Mouse (Mus musculus) ES-E14 (cell line): ENCODE data around the gene Ankrd39. TPM values are rescaled to one million over a fixed set of nuclear protein-coding genes. Genes with fewer than 3 reads are reported as not detected.

Source experiments
- DNase-seq: peaks from one replicate; pipeline ENCODE4 v3.0.0-alpha.2; 2013; ENCODE audit warnings: low read depth, low spot score
- H3K27ac ChIP-seq: 2 replicates; pipeline ENCODE4 v1.5.1; 2012; ENCODE audit warnings: low read depth, mild to moderate bottlenecking, low read length, moderate library complexity, mixed read lengths; ENCODE audit not compliant: poor library complexity, insufficient read depth, severe bottlenecking
- H3K36me3 ChIP-seq: 2 replicates; pipeline ENCODE4 v1.6.1; 2012; ENCODE audit warnings: mild to moderate bottlenecking, low read length, moderate library complexity, mixed read lengths; ENCODE audit not compliant: control insufficient read depth, poor library complexity, insufficient read depth, severe bottlenecking
- H3K4me1 ChIP-seq, 2 experiments: fragments of 150-350 bp in 1 of 2; sonication (generic) in 1 of 2; 2 replicates each; pipeline ENCODE4 v1.6.1; 2012; ENCODE audit warnings: low read length in 2 of 2, mild to moderate bottlenecking in 1 of 2, mixed read lengths in 1 of 2; ENCODE audit not compliant: control insufficient read depth in 2 of 2, insufficient read depth in 2 of 2, poor library complexity in 1 of 2
- H3K4me3 ChIP-seq, 2 experiments: fragments of 150-350 bp in 1 of 2; sonication (generic) in 1 of 2; 2 replicates each; pipeline ENCODE4 v1.5.1; 2012; ENCODE audit warnings: low read length in 2 of 2, low read depth in 1 of 2, mild to moderate bottlenecking in 1 of 2, mixed read lengths in 1 of 2; ENCODE audit not compliant: insufficient read depth in 1 of 2, poor library complexity in 1 of 2, severe bottlenecking in 1 of 2
- H3K9ac ChIP-seq: 2 replicates; pipeline ENCODE4 v1.6.1; 2012; ENCODE audit warnings: low read depth, mild to moderate bottlenecking, low read length, mixed read lengths; ENCODE audit not compliant: poor library complexity, insufficient read depth, severe bottlenecking
- H3K9me3 ChIP-seq: fragments of 150-350 bp; sonication (generic); 2 replicates; pipeline ENCODE4 v1.6.1; 2012; ENCODE audit warnings: low read depth, mild to moderate bottlenecking, low read length; ENCODE audit not compliant: control insufficient read depth, insufficient read depth
- CHD2 ChIP-seq: IDR thresholded peaks from 2 replicates; pipeline ENCODE4 v1.6.1; 2014; ENCODE audit warnings: mild to moderate bottlenecking, low read depth, low read length, inconsistent platforms
- HCFC1 ChIP-seq: IDR thresholded peaks from 2 replicates; pipeline ENCODE4 v1.6.1; 2012; ENCODE audit warnings: low read length, inconsistent platforms, borderline replicate concordance; ENCODE audit not compliant: insufficient read depth
- MAFK ChIP-seq: IDR thresholded peaks from 2 replicates; pipeline ENCODE4 v1.6.1; 2014; ENCODE audit warnings: mild to moderate bottlenecking, low read depth, low read length, inconsistent platforms; ENCODE audit not compliant: insufficient read depth
- ZC3H11A ChIP-seq: IDR thresholded peaks from 2 replicates; pipeline ENCODE4 v1.6.1; 2012; ENCODE audit warnings: low read depth, mild to moderate bottlenecking, inconsistent platforms, low read length, borderline replicate concordance
- ZNF384 ChIP-seq: IDR thresholded peaks from 2 replicates; pipeline ENCODE4 v1.6.1; 2012; ENCODE audit warnings: low read depth, low read length, inconsistent platforms
- in situ Hi-C, 2 experiments: fragments of 600-800 bp; cut with MboI; formaldehyde crosslinking; loops; one replicate each; pipeline ENCODE4 v1.15.1; 2025; ENCODE audit warnings: low sequenced_read_pairs in 2 of 2, inconsistent platforms in 1 of 2; ENCODE audit not compliant: unreplicated experiment in 2 of 2
- total RNA-seq: library from RNA; depleted of rRNA; stranded (reverse); fragments of 300-350 nt; gene quantifications from 2 replicates; pipeline ENCODE4 v1.2.3, GENCODE M21; 2012

Gene Ankrd39
- total RNA-seq, 1 experiment: 11.3 TPM

DNA sequence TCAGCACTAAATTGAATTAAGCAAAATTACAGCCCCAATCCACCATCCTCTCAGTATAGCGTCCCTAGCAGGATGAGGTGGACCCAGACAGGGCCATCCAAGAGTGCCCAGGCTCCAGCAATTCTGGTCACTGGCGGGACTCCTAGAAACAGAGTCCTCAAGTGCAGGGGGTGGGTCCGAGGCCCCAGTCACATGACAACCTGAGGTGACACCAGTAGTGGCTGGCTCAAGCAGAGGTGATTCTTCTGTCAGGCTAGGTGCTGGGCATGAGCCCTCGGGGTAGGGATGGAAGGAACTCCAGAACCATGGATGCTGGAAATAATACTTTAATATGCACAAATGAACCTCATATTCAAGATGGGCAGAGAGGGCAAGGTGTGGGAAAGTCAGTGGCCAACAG, 15.1 kb upstream of the Ankrd39 start:
- Histone ChIP-seq H3K9me3 (no peaks in the 10 kb centered on the region), H3K4me3 (no peak overlapping the region), H3K4me1 (peaks cover 0 to 18% of the 10 kb centered on the region in 2 experiments; a peak in 1 of 4 replicates), H3K36me3 (no peaks in the 10 kb centered on the region), H3K9ac (no peak overlapping the region), H3K27ac (no peak overlapping the region)
- in situ Hi-C loops: no loop called here
- DNase-seq: no peak
- TF ChIP-seq ZNF384: no peak
- TF ChIP-seq HCFC1: no peak
- TF ChIP-seq MAFK: no peak
- TF ChIP-seq CHD2: no peak
- no peak for TF ChIP-seq ZC3H11A

DNA sequence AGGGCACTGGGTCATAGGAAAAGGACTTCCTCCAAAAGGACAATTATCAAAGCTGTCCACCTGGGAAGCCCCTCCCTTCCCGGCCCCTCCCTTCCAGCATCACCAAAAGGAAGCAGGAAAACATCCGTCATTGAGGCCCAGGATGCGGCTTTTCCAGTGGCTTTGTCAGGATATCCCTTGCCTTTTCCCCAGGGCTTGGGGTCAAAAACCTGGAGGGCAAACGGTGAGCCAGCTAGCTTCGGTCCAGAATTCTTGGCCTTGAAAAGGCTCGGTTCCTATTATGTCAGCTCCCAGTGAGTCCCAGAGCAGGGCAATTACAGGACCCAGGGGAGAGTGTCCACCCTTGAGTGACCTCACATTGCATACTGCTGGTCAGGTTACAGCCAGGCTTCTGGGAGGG, 13.7 kb upstream of the Ankrd39 start:
- DNase-seq: no peak
- Histone ChIP-seq H3K9me3 (no peaks in the 10 kb centered on the region), H3K36me3 (no peaks in the 10 kb centered on the region), H3K4me1 (peaks cover 0 to 9% of the 10 kb centered on the region in 2 experiments; a peak in 2 of 4 replicates), H3K9ac (no peak overlapping the region), H3K27ac (no peak overlapping the region), H3K4me3 (no peak overlapping the region)
- in situ Hi-C loops: no loop called here
- TF ChIP-seq HCFC1 (no peak), CHD2 (no peak), ZC3H11A (no peak), ZNF384 (no peak), MAFK (no peak)

DNA sequence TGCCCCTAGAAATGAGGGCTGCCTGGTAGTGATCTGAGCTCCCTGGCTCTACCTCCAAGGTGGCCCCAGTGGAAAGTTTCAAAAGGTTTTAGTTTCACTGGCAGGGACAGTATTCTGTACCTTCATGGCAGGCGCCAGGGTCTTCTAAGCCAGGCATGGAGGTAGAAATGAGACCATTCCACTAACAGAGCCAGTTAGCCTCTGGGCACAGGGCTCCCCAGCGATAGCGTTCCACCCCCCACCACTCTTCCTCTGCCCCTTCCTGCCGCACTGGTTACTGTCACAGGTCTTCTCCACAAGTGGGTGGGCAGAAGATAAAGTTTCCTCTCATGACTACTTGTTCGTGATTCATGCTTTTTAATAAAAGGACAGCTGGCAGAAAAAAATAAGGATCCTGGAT, 12.6 kb upstream of the Ankrd39 start:
- H3K4me1 ChIP-seq: peaks cover 2 to 16% of the 10 kb centered on the region in 2 experiments; a peak in 2 of 4 replicates
- no peak overlapping the region for H3K4me3 ChIP-seq
- no peaks in the 10 kb centered on the region for H3K36me3 ChIP-seq
- no peaks in the 10 kb centered on the region for H3K9me3 ChIP-seq
- no peak overlapping the region for H3K9ac ChIP-seq
- DNase-seq: no peak
- in situ Hi-C loops: no loop called here
- H3K27ac ChIP-seq: no peak overlapping the region
- TF ChIP-seq HCFC1: no peak
- TF ChIP-seq CHD2: no peak

DNA sequence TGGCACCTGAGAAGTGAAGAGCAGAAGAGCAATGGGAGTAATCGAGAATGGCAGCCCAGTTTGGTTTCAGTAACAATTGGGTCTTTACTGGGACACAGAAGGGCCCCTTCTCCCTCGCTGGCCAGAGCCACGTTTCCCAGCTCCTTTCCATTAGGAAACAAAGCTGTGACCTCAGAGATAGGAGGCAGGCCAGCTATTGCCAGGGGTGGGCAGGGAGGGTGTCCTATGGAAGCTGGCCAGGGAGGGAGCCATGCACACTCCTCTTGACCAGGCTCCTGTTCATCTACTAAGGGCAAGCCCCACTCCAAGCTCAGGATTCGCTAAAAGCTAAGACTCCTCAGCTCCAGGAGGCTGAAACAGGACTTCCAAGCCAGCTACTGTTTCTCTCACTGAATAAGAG, 12.0 kb upstream of the Ankrd39 start:
- Histone ChIP-seq H3K4me3 (peak overlapping the region in 1 of 2 experiments; percentile 97; a peak in 1 of 4 replicates), H3K9ac (no peak overlapping the region), H3K36me3 (no peaks in the 10 kb centered on the region), H3K9me3 (no peaks in the 10 kb centered on the region), H3K4me1 (peaks cover 3 to 16% of the 10 kb centered on the region in 2 experiments; a peak in 2 of 4 replicates), H3K27ac (no peak overlapping the region)
- TF ChIP-seq CHD2: no peak
- no peak for TF ChIP-seq ZC3H11A
- TF ChIP-seq ZNF384: no peak
- TF ChIP-seq HCFC1: no peak
- TF ChIP-seq MAFK: no peak
- in situ Hi-C loops: no loop called here
- DNase-seq: no peak
